Mouse (Mus musculus) embryonic fibroblast, embryonic 13.5 days (primary cell): ENCODE data around the gene Fam210b. TPM values are rescaled to one million over a fixed set of nuclear protein-coding genes. Genes with fewer than 3 reads are reported as not detected.

ENCODE experiments used
- H3K27ac ChIP-seq: 2 replicates; pipeline ENCODE4 v1.5.1; 2012; ENCODE audit warnings: low read length, control low read depth, inconsistent platforms; ENCODE audit not compliant: insufficient read depth
- H3K4me1 ChIP-seq: 2 replicates; pipeline ENCODE4 v1.6.1; 2011; ENCODE audit warnings: low read length; ENCODE audit not compliant: control insufficient read depth, insufficient read depth
- H3K4me3 ChIP-seq: 2 replicates; pipeline ENCODE4 v1.5.1; 2011; ENCODE audit warnings: mild to moderate bottlenecking, control low read depth, low read length; ENCODE audit not compliant: insufficient read depth
- CTCF ChIP-seq: IDR thresholded peaks from 2 replicates; pipeline ENCODE4 v1.5.1; 2011; ENCODE audit warnings: mild to moderate bottlenecking, control low read depth, low read length, moderate library complexity, borderline replicate concordance; ENCODE audit not compliant: insufficient read depth
- POLR2A ChIP-seq: IDR thresholded peaks from 2 replicates; pipeline ENCODE4 v1.6.1; 2011; ENCODE audit warnings: low read depth, mild to moderate bottlenecking, control low read depth, low read length, moderate library complexity
- polyA plus RNA-seq: library from polyadenylated mRNA; stranded (reverse); fragments of >200 nt; gene quantifications from 2 replicates; pipeline ENCODE4 v1.2.4, GENCODE M21; 2011; ENCODE audit warnings: low read depth; ENCODE audit not compliant: missing spikeins, insufficient read length

Gene Fam210b
- polyA plus RNA-seq, 1 experiment: 11.8 TPM

DNA sequence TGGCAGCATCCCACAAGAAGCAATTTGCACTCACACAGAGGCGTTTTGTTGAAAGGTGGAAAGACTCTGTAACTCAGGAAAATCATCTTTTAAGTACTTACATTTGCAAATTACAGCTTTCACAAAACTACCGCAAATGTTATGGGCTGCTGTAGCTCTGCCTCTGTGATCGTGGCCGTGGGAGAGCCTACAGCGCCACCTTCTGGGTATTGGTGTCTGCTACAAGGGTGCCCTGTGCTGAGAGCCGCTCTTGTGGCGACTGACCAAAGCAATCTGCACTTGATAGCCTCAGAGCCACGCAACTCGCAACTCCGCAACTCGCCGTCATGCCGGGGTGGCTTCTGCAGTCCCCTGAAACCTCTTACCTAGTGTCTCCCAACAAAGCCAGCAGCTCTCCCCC, 16.2 kb upstream of the Fam210b start:
- no peak overlapping the region for H3K4me3 ChIP-seq
- no peak for TF ChIP-seq POLR2A
- TF ChIP-seq CTCF: peak; percentile 82
- no peak overlapping the region for H3K27ac ChIP-seq
- H3K4me1 ChIP-seq: no peaks in the 10 kb centered on the region

- Histone ChIP-seq H3K4me3 (no peak overlapping the region), H3K4me1 (no peaks in the 10 kb centered on the region), H3K27ac (no peak overlapping the region)
- TF ChIP-seq CTCF (no peak), POLR2A (no peak)
These were observed 7.0 kb upstream of the Fam210b start for GRCm38 (mm10) chr2:172338206-172338942.

DNA sequence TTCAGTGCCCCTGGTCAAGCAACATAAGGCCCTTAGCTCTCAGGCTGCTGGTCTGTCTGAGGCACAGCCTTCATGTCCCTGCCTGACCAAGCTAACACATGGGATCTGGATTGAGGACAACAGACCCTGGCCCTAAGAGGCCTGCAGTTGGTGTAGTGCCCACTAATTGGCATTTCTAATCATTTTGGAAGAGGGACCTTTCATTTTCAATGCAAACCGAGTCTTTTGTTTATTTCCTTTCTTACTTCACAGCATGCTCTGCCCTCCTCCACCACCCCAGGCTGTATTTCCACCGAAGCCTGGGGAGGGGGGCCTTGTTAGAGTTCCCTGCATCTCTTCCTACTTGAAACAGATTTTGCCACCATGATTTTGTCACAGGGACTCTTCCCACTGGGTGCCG, 4.4 kb upstream of the Fam210b start:
- TF ChIP-seq POLR2A (no peak), CTCF (no peak)

DNA sequence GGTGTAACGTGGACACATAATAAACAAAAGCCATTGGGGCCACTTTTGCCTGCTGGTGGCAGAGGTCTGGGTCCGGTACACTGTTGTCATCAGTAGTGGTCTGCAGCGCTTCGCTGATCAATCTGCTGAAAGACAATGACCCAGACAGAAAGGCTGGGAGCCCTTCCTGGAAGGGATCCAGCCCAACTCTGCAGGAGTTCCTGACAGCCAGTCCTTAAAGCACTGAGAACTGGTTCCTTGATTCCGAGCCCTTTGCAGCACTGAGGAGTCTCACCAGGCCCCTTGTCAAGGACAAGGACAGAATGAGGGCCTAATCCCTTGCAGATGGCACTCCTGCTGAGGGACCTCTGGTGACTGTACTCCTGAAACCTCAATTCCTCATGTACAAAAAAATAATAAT, 3.8 kb upstream of the Fam210b start:
- H3K4me3 ChIP-seq: no peak overlapping the region
- TF ChIP-seq POLR2A (no peak), CTCF (no peak)
- H3K27ac ChIP-seq: no peak overlapping the region
- H3K4me1 ChIP-seq: no peaks in the 10 kb centered on the region

More for the DNA sequence above, 4.4 kb upstream of the Fam210b start:
- no peaks in the 10 kb centered on the region for H3K4me1 ChIP-seq
- H3K4me3 ChIP-seq: no peak overlapping the region
- H3K27ac ChIP-seq: no peak overlapping the region

DNA sequence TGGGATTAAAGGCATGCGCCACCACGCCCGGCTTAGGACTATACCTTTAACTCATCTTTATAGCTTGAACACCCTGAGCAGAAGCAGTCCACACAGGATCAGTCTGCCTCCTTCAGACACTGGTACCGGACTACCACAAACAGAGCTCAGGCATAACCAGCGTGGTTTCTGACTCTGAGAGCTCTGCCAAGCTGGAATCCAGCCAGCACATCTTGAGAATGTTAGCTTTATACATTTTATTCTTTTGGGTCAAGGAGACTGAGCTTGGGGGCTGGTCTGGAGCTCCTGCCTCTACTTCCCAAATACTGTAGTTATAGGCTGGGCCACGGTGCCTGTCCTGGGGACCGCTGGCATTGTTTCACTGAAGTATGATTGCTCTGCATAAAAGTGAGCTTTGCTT, 1.6 kb upstream of the Fam210b start:
- no peak overlapping the region for H3K4me3 ChIP-seq
- no peaks in the 10 kb centered on the region for H3K4me1 ChIP-seq
- H3K27ac ChIP-seq: no peak overlapping the region
- TF ChIP-seq POLR2A (no peak), CTCF (no peak)

- TF ChIP-seq POLR2A (no peak), CTCF (no peak)
- Histone ChIP-seq H3K4me3 (no peak overlapping the region), H3K4me1 (no peaks in the 10 kb centered on the region), H3K27ac (peak overlapping the region; percentile 56)
These were observed 696 bp upstream of the Fam210b start for GRCm38 (mm10) chr2:172344669-172345068.

GRCm38 (mm10) chr2:172346034-172346929, 917 bp downstream of the Fam210b start:
- TF ChIP-seq POLR2A (no peak), CTCF (no peak)
- Histone ChIP-seq H3K27ac (no peak overlapping the region), H3K4me3 (peak overlapping the region; percentile 65), H3K4me1 (no peaks in the 10 kb centered on the region)

GRCm38 (mm10) chr2:172346933-172347611, 1.7 kb downstream of the Fam210b start:
- Histone ChIP-seq H3K27ac (no peak overlapping the region), H3K4me1 (no peaks in the 10 kb centered on the region), H3K4me3 (no peak overlapping the region)
- TF ChIP-seq POLR2A (no peak), CTCF (no peak)

- TF ChIP-seq POLR2A: no peak
- no peak for TF ChIP-seq CTCF
- H3K27ac ChIP-seq: no peak overlapping the region
- no peak overlapping the region for H3K4me3 ChIP-seq
- H3K4me1 ChIP-seq: no peaks in the 10 kb centered on the region
These were observed 3.1 kb downstream of the Fam210b start for GRCm38 (mm10) chr2:172348297-172348950.

DNA sequence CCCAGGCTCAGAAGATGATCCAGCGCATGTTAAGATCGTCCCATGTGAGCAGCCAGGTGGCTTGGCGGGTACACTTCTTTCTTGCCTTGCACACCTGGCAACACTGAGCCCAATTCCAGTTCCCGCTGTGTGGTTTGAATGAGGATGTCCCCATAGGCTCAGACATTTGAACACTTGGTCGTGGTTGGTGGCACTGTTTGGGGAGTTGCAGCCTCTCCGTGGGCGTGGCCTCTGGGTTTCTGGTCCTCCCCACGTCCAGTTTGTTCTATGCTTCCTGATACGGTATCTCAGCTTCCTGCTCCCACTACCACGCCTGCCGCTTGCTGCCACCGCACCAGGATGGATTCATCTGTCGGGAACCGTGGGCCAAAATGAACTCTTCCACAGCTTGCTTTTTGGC, 4.4 kb downstream of the Fam210b start:
- no peak overlapping the region for H3K4me3 ChIP-seq
- H3K27ac ChIP-seq: no peak overlapping the region
- H3K4me1 ChIP-seq: no peaks in the 10 kb centered on the region
- no peak for TF ChIP-seq POLR2A
- no peak for TF ChIP-seq CTCF
